Mouse (Mus musculus): Measurements from ENCODE around the gene Erc2. TPM values are rescaled to one million over a fixed set of nuclear protein-coding genes. Genes with fewer than 3 reads are reported as not detected.

The Erc2 gene
- polyA plus RNA-seq, 2 experiments = 0.52 to 0.99 TPM

DNA sequence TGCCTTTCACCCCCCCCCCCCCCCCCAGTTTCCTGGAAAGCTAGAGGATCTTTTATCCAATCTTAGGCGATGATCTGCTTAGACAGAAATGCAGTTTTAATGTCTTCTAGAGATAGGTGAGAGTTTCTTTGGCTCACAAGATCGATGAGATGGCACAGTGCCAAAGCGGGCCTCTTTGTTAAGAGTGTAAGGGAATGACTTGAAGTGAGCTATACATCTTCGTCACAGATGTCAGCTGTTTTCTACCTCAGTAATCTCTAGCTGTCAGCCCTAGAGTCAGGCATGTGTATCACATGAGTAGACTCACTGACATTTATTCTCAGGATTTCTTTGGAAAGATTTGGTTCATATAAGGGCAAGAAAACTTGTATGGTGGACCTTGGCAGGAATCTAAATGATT is 39.2 kb downstream of the Erc2 start:
- H3K36me3 ChIP-seq (replicated peaks; ENCODE audit: control insufficient read depth, insufficient read depth, low read depth) = no peaks in the 10 kb centered on the region
- DNase-seq (ENCODE audit: low read depth in 3 of 3, low spot score in 3 of 3) = no peak
- no peak overlapping the region for H3K27ac ChIP-seq
- no peak for ATAC-seq (ENCODE audit: insufficient read depth)
- no peaks in the 10 kb centered on the region for H3K4me1 ChIP-seq (replicated peaks; ENCODE audit: control insufficient read depth in 2 of 2, insufficient read depth in 2 of 2, low read length in 1 of 2)
- H3K4me2 ChIP-seq (ENCODE audit: low read depth) = no peak overlapping the region
- no peak overlapping the region for H3K9ac ChIP-seq (replicated peaks)
- 48% methylated on average over 4 of the region's 4 CpGs for WGBS (ENCODE audit: insufficient replicate concordance)
- no peaks in the 10 kb centered on the region for H3K27me3 ChIP-seq (ENCODE audit: control insufficient read depth, insufficient read depth, low read length)
- TF ChIP-seq EP300 (IDR thresholded peaks at IDR 0.05; ENCODE audit: low read depth) = no peak
- no peak for TF ChIP-seq CTCF (IDR thresholded peaks at IDR 0.05; ENCODE audit: low read depth)
- no peak overlapping the region for H3K4me3 ChIP-seq (ENCODE audit: insufficient read depth in 1 of 2, low read depth in 2 of 2, low read length in 2 of 2)
- no peaks in the 10 kb centered on the region for H3K9me3 ChIP-seq (ENCODE audit: control insufficient read depth, low read length)

DNA sequence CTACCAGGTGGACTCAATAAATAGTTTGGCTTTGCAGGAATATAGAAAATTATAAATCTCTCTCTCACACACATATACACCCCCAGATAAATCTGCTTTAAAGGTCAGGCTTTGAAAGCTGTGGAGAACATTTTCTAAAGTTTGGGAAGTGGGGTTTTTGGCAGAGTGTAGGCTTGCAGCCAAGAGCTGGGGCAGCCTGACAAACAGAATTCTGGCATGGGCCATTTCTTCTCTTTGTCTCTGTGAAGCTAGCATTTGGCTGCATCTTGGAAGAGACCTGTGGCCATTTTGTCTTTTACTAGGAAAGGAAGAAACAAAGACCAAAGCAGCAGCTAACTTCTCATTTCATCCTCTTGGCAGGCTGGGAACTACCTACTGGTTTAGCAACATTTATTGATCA is 40.0 kb downstream of the Erc2 start:
- ATAC-seq (ENCODE audit: insufficient read depth) (no peak), DNase-seq (ENCODE audit: low read depth in 3 of 3, low spot score in 3 of 3) (no peak)
- H3K27ac ChIP-seq = no peak overlapping the region
- no peak overlapping the region for H3K9ac ChIP-seq (replicated peaks)
- TF ChIP-seq CTCF (IDR thresholded peaks at IDR 0.05; ENCODE audit: low read depth) (no peak), EP300 (IDR thresholded peaks at IDR 0.05; ENCODE audit: low read depth) (no peak)
- no peaks in the 10 kb centered on the region for H3K27me3 ChIP-seq (ENCODE audit: control insufficient read depth, insufficient read depth, low read length)
- no peak overlapping the region for H3K4me2 ChIP-seq (ENCODE audit: low read depth)
- no peak overlapping the region for H3K4me3 ChIP-seq (ENCODE audit: insufficient read depth in 1 of 2, low read depth in 2 of 2, low read length in 2 of 2)
- H3K9me3 ChIP-seq (ENCODE audit: control insufficient read depth, low read length) = no peaks in the 10 kb centered on the region
- no peaks in the 10 kb centered on the region for H3K4me1 ChIP-seq (replicated peaks; ENCODE audit: control insufficient read depth in 2 of 2, insufficient read depth in 2 of 2, low read length in 1 of 2)
- no peaks in the 10 kb centered on the region for H3K36me3 ChIP-seq (replicated peaks; ENCODE audit: control insufficient read depth, insufficient read depth, low read depth)

DNA sequence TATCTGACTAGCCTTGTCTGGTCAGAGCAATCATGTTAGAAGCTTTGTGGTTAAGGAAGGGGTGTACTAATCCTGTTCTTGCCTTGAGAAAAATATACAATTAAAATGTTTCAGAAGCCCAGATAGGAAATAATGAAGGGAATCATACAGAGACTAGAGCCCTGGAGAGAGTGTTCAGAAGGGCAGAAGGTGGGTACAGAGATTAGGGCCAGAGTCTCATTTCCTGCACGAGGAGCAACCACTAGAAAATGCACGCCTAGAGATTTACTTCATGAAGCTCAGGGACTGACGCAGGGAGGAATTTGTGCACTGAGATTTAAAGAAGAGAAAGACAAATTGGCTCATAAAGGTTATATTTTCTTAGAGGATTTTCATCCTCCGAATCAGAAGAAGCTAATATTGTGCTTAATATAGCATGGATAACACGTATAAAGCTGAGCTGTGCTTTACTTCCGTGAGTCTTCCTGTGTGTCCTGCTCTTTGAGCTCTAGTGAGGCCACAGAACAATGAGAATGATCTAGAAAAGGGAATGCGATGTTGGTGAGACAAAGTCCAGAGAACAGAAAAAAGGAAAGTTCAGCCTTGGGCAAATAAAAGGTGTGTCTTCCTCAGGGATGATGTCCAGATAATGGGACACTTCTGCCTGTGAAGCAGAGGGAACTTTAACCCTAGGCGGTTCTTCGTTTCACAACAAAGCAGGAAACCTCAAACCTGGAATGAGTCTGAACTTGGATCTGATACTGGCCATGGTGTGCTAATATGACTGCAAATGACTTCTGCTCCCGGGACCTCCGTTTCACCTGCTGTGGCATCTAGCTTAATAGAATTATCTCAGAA is 45.0 kb downstream of the Erc2 start:
- Histone ChIP-seq H3K9me3 (ENCODE audit: control insufficient read depth, low read length) (no peaks in the 10 kb centered on the region), H3K36me3 (replicated peaks; ENCODE audit: control insufficient read depth, insufficient read depth, low read depth) (no peaks in the 10 kb centered on the region), H3K4me1 (replicated peaks; ENCODE audit: control insufficient read depth in 2 of 2, insufficient read depth in 2 of 2, low read length in 1 of 2) (no peaks in the 10 kb centered on the region), H3K27me3 (ENCODE audit: control insufficient read depth, insufficient read depth, low read length) (no peaks in the 10 kb centered on the region), H3K4me2 (ENCODE audit: low read depth) (no peak overlapping the region), H3K27ac (no peak overlapping the region), H3K9ac (replicated peaks) (no peak overlapping the region), H3K4me3 (ENCODE audit: insufficient read depth in 1 of 2, low read depth in 2 of 2, low read length in 2 of 2) (no peak overlapping the region)
- 51% methylated on average over 11 of the region's 11 CpGs for WGBS (ENCODE audit: insufficient replicate concordance)
- TF ChIP-seq EP300 (IDR thresholded peaks at IDR 0.05; ENCODE audit: low read depth) = no peak
- no peak for TF ChIP-seq CTCF (IDR thresholded peaks at IDR 0.05; ENCODE audit: low read depth)
- DNase-seq (ENCODE audit: low read depth in 3 of 3, low spot score in 3 of 3) (no peak), ATAC-seq (ENCODE audit: insufficient read depth) (no peak)

DNA sequence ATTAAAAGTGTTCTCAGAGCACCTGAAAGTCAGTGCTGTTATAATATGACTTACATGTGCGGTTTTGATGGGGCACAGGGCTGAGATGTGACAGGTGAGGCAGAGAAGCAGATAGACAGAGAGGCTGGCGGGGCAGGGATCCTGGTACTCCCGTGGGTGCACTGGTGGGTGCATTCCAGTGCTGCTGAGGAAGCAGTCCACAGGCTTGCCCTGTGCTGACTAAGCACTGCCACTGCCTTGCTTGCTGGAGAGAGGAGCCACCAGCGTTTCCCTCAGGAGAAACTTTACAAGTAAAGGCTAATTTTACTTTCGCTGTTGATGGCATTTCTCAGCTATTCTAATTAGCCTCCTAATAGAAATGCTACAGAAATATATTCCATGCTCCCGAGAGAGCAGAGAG is 45.9 kb downstream of the Erc2 start:
- no peaks in the 10 kb centered on the region for H3K4me1 ChIP-seq (replicated peaks; ENCODE audit: control insufficient read depth in 2 of 2, insufficient read depth in 2 of 2, low read length in 1 of 2)
- no peak overlapping the region for H3K4me3 ChIP-seq (ENCODE audit: insufficient read depth in 1 of 2, low read depth in 2 of 2, low read length in 2 of 2)
- no peaks in the 10 kb centered on the region for H3K36me3 ChIP-seq (replicated peaks; ENCODE audit: control insufficient read depth, insufficient read depth, low read depth)
- 61% methylated on average over 6 of the region's 6 CpGs for WGBS (ENCODE audit: insufficient replicate concordance)
- DNase-seq (ENCODE audit: low read depth in 3 of 3, low spot score in 3 of 3) = no peak
- TF ChIP-seq EP300 (IDR thresholded peaks at IDR 0.05; ENCODE audit: low read depth) = no peak
- no peak for TF ChIP-seq CTCF (IDR thresholded peaks at IDR 0.05; ENCODE audit: low read depth)
- no peak overlapping the region for H3K4me2 ChIP-seq (ENCODE audit: low read depth)
- H3K9ac ChIP-seq (replicated peaks) = no peak overlapping the region
- H3K9me3 ChIP-seq (ENCODE audit: control insufficient read depth, low read length) = no peaks in the 10 kb centered on the region
- no peaks in the 10 kb centered on the region for H3K27me3 ChIP-seq (ENCODE audit: control insufficient read depth, insufficient read depth, low read length)
- no peak overlapping the region for H3K27ac ChIP-seq
- ATAC-seq (ENCODE audit: insufficient read depth) = no peak

DNA sequence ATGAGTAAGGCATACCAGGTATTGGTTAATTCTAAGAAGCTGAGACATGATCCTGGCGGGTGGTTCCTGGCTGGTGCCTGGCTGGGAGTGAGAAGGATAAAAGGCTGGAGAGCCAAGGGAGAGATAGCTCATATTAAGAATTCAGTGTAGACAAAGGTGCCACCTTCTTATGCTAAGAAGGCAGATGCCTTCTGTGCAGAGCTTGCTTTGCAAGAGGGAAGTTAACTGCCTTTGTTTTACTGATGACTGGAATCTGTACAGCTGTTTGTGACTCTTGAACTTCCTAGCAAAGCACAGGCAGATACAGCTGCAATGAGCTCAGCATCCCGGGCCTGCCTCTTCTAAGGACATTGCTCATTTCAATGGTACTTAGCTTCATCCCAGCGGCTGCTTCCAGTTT is 47.7 kb downstream of the Erc2 start:
- H3K4me2 ChIP-seq (ENCODE audit: low read depth) = no peak overlapping the region
- H3K27ac ChIP-seq = no peak overlapping the region
- 58% methylated on average over 3 of the region's 3 CpGs for WGBS (ENCODE audit: insufficient replicate concordance)
- TF ChIP-seq EP300 (IDR thresholded peaks at IDR 0.05; ENCODE audit: low read depth) (no peak), CTCF (IDR thresholded peaks at IDR 0.05; ENCODE audit: low read depth) (no peak)
- ATAC-seq (ENCODE audit: insufficient read depth) = no peak
- H3K27me3 ChIP-seq (ENCODE audit: control insufficient read depth, insufficient read depth, low read length) = no peaks in the 10 kb centered on the region
- no peaks in the 10 kb centered on the region for H3K4me1 ChIP-seq (replicated peaks; ENCODE audit: control insufficient read depth in 2 of 2, insufficient read depth in 2 of 2, low read length in 1 of 2)
- no peaks in the 10 kb centered on the region for H3K9me3 ChIP-seq (ENCODE audit: control insufficient read depth, low read length)
- H3K36me3 ChIP-seq (replicated peaks; ENCODE audit: control insufficient read depth, insufficient read depth, low read depth) = no peaks in the 10 kb centered on the region
- no peak overlapping the region for H3K9ac ChIP-seq (replicated peaks)
- no peak for DNase-seq (ENCODE audit: low read depth in 3 of 3, low spot score in 3 of 3)
- H3K4me3 ChIP-seq (ENCODE audit: insufficient read depth in 1 of 2, low read depth in 2 of 2, low read length in 2 of 2) = no peak overlapping the region

All from liver, embryonic 14.5 days (tissue).